Mouse (Mus musculus) embryonic fibroblast, embryonic 13.5 days (primary cell): ENCODE data around the gene Prkch.

ENCODE experiments used
- CTCF ChIP-seq: IDR thresholded peaks from 2 replicates; pipeline ENCODE4 v1.5.1; 2011; ENCODE audit warnings: mild to moderate bottlenecking, control low read depth, low read length, moderate library complexity, borderline replicate concordance; ENCODE audit not compliant: insufficient read depth
- POLR2A ChIP-seq: IDR thresholded peaks from 2 replicates; pipeline ENCODE4 v1.6.1; 2011; ENCODE audit warnings: low read depth, mild to moderate bottlenecking, control low read depth, low read length, moderate library complexity

GRCm38 (mm10) chr12:73806003-73806402, 221.4 kb downstream of the Prkch start:
- TF ChIP-seq POLR2A (no peak), CTCF (no peak)
